Mouse (Mus musculus) ES-Bruce4 (cell line): ENCODE data around the gene Mdga1.

ENCODE experiments used
- CTCF ChIP-seq: IDR thresholded peaks from one replicate; pipeline ENCODE4 v1.8.1; 2011; ENCODE audit warnings: low read depth, low read length
- EP300 ChIP-seq: IDR thresholded peaks from 2 replicates; pipeline ENCODE4 v1.6.1; 2011; ENCODE audit warnings: low read depth, low read length; ENCODE audit not compliant: insufficient read depth
- POLR2A ChIP-seq: IDR thresholded peaks from one replicate; pipeline ENCODE4 v1.8.1; 2011; ENCODE audit warnings: low read length; ENCODE audit not compliant: insufficient read depth

DNA sequence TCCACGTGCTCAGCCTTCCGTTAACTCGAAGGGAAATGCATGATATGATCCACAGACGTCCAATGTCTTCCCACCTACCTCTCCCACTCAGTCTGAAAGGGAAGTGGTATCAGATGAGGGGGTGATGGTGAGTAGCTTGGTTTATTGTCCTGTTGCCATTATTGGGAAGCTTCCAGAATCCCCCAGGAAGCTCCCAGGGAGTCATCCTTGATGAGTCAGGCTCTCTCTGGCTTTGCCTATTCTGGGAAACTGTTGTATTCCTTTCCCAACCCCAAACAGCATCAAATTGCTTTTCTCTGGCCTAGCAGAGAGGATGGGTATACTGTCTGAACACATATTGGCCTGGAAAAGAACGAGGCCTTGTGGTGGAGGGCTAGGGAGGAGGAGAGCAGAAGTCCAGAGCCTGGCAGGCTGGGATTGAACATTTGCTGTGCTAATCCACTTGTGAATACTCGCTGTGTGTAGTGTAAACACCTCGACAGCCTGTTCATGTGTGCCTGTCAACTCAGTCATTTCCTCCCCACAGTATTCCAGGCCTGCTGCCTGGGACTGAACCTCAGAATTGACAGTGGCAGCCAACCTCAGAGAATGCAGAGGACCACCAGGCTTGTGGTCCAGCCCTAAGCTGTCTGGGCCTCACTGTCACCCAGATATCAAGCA, 79.3 kb downstream of the Mdga1 start:
- no peak for TF ChIP-seq CTCF
- TF ChIP-seq EP300, result no peak
- no peak for TF ChIP-seq POLR2A
